Comparison of ENCODE assay signal across 10 mouse cellular contexts in genomic region chr7:141432186-141432611, GRCm38 (mm10). TPM values are rescaled to one million over a fixed set of nuclear protein-coding genes. Genes with fewer than 3 reads are reported as not detected.
A peak's percentile ranks its signal among the peaks of the same experiment; 100 is the strongest.
DNase-seq lines count a peak whose midpoint lies in the region; ATAC-seq lines count a peak whose summit lies in the region.
"Had no signal": no experiment of that assay in that cellular context is flagged by ENCODE, and none has a peak within 500 bp of the region (broad histone marks: within the 10 kb centered on the region; RNA-seq: fewer than 3 reads in every experiment).

No protein-coding gene starts in this region.

- no peak for ATAC-seq in heart, embryonic 12.5 days (ENCODE audit: insufficient number of reproducible peaks, low FRiP score)
- ATAC-seq in midbrain, embryonic 12.5 days (ENCODE audit: low FRiP score, low read depth): no peak
- no peak for ATAC-seq in midbrain, embryonic 14.5 days (ENCODE audit: low FRiP score, low TSS enrichment)
- no peak for ATAC-seq in frontal cortex, adult (ENCODE audit: low TSS enrichment)
- ATAC-seq: forebrain, embryonic 13.5 days; liver, postnatal 0 days had no signal

- H3K27ac ChIP-seq in heart, embryonic 12.5 days (ENCODE audit: poor library complexity, severe bottlenecking): no peak overlapping the region
- no peak overlapping the region for H3K27ac ChIP-seq in midbrain, embryonic 12.5 days (replicated peaks)
- no peak overlapping the region for H3K27ac ChIP-seq in midbrain, embryonic 14.5 days (replicated peaks; ENCODE audit: low read depth, low read length)
- H3K27ac ChIP-seq: forebrain, embryonic 13.5 days had no signal

- intact Hi-C loops in heart, postnatal 10 days (cut with DNase I): no loop called here

- H3K4me3 ChIP-seq in heart, embryonic 12.5 days: no peak overlapping the region
- H3K4me3 ChIP-seq in midbrain, embryonic 12.5 days: no peak overlapping the region
- no peak overlapping the region for H3K4me3 ChIP-seq in midbrain, embryonic 14.5 days (replicated peaks; ENCODE audit: low read depth, low read length)
- H3K4me3 ChIP-seq: forebrain, embryonic 13.5 days had no signal

- peaks cover 65% of the 10 kb centered on the region for H3K4me1 ChIP-seq in heart, embryonic 12.5 days (replicated peaks)
- peaks cover 67% of the 10 kb centered on the region for H3K4me1 ChIP-seq in midbrain, embryonic 12.5 days
- H3K4me1 ChIP-seq in midbrain, embryonic 14.5 days (ENCODE audit: control insufficient read depth, insufficient read depth, low read length): peaks cover 38% of the 10 kb centered on the region

- H3K9ac ChIP-seq in heart, embryonic 12.5 days: no peak overlapping the region
- H3K9ac ChIP-seq in midbrain, embryonic 12.5 days (replicated peaks): peak overlapping the region; percentile 39; the same call in 1 of the 2 replicates
- no peak overlapping the region; the same call in 1 of the 2 replicates for H3K9ac ChIP-seq in midbrain, embryonic 14.5 days (replicated peaks; ENCODE audit: low read length)
- H3K9ac ChIP-seq: liver, postnatal 0 days had no signal

- peaks cover 38% of the 10 kb centered on the region for H3K36me3 ChIP-seq in heart, embryonic 12.5 days
- H3K36me3 ChIP-seq in midbrain, embryonic 12.5 days: peaks cover 34% of the 10 kb centered on the region
- H3K36me3 ChIP-seq in midbrain, embryonic 14.5 days (ENCODE audit: control insufficient read depth, insufficient read depth, low read length): peaks cover 35% of the 10 kb centered on the region

- WGBS in heart, embryonic 12.5 days: 84% methylated on average over 8 of the region's 8 CpGs
- 91% methylated on average over 8 of the region's 8 CpGs for whole genome bisulfite sequencing in midbrain, embryonic 12.5 days
- 91% methylated on average over 8 of the region's 8 CpGs for WGBS in midbrain, embryonic 14.5 days

- no peaks in the 10 kb centered on the region for H3K27me3 ChIP-seq in heart, embryonic 12.5 days (replicated peaks)
- peaks cover 8% of the 10 kb centered on the region for H3K27me3 ChIP-seq in midbrain, embryonic 12.5 days
- H3K27me3 ChIP-seq in midbrain, embryonic 14.5 days (ENCODE audit: control insufficient read depth, insufficient read depth, low read length): no peaks in the 10 kb centered on the region
- H3K27me3 ChIP-seq: forebrain, embryonic 13.5 days had no signal

- peak; percentile 74 to 78 for DNase-seq in heart, postnatal 10 days
- no peak for DNase-seq in midbrain, embryonic 14.5 days
- DNase-seq in adrenal gland, postnatal 10 days: peak; percentile 88
- peak; percentile 66 to 78 for DNase-seq in cerebellum, postnatal 14 days
- no peak for DNase-seq in frontal cortex, postnatal 36 days (ENCODE audit: low spot score in 2 of 2)

- no peak overlapping the region for H3K4me2 ChIP-seq in heart, embryonic 12.5 days
- no peak overlapping the region for H3K4me2 ChIP-seq in midbrain, embryonic 12.5 days (replicated peaks)
- H3K4me2 ChIP-seq in midbrain, embryonic 14.5 days (ENCODE audit: low read length): no peak overlapping the region
- H3K4me2 ChIP-seq: forebrain, embryonic 13.5 days had no signal

- no peaks in the 10 kb centered on the region for H3K9me3 ChIP-seq in heart, embryonic 12.5 days (replicated peaks)
- H3K9me3 ChIP-seq in midbrain, embryonic 12.5 days: no peaks in the 10 kb centered on the region
- no peaks in the 10 kb centered on the region for H3K9me3 ChIP-seq in midbrain, embryonic 14.5 days (ENCODE audit: control insufficient read depth, low read length)
- H3K9me3 ChIP-seq: forebrain, embryonic 13.5 days had no signal

RNA-seq across cellular contexts. Expression of gene Cend1, which starts 2.9 kb away (rescaled TPM):
- total RNA-seq in heart, postnatal 10 days (2021): 1 to 10 TPM; 1.6 TPM
- polyA plus RNA-seq in heart, embryonic 12.5 days (2016; fragmentation: Nextera tagmentation; extraction: Ambion mirVana): 13.9 and 14.6 TPM in 2 replicates
- polyA plus RNA-seq in midbrain, embryonic 12.5 days (2016; fragmentation: Nextera tagmentation; extraction: Ambion mirVana): 19.3 and 22.7 TPM in 2 replicates
- 25.7 and 79.2 TPM in 2 replicates for polyA plus RNA-seq in midbrain, embryonic 14.5 days (2014; fragmentation: Nextera tagmentation; extraction: Ambion mirVana)
- 1 to 10 TPM; 2.5 to 6.4 TPM for total RNA-seq in adrenal gland, postnatal 10 days (2021)
- polyA plus RNA-seq: liver, postnatal 0 days had no signal

RNA-seq across cellular contexts. Expression of gene Slc25a22, which starts 5.5 kb away (rescaled TPM):
- total RNA-seq in heart, postnatal 10 days (2021): 10 to 100 TPM; 53.3 to 59.8 TPM
- 19.3 and 20.7 TPM in 2 replicates for polyA plus RNA-seq in heart, embryonic 12.5 days (2016; fragmentation: Nextera tagmentation; extraction: Ambion mirVana)
- 52.6 and 52.7 TPM in 2 replicates for polyA plus RNA-seq in midbrain, embryonic 12.5 days (2016; fragmentation: Nextera tagmentation; extraction: Ambion mirVana)
- 82.9 and 84.3 TPM in 2 replicates for polyA plus RNA-seq in midbrain, embryonic 14.5 days (2014; fragmentation: Nextera tagmentation; extraction: Ambion mirVana)
- 10 to 100 TPM; 60.2 to 74.3 TPM for total RNA-seq in adrenal gland, postnatal 10 days (2021)

RNA-seq across cellular contexts. Expression of gene Pidd1, which starts 11.6 kb away (rescaled TPM):
- 1 to 10 TPM; 2.3 to 3.5 TPM for total RNA-seq in heart, postnatal 10 days (2021)
- polyA plus RNA-seq in heart, embryonic 12.5 days (2016; fragmentation: Nextera tagmentation; extraction: Ambion mirVana): 12.0 and 14.3 TPM in 2 replicates
- polyA plus RNA-seq in midbrain, embryonic 12.5 days (2016; fragmentation: Nextera tagmentation; extraction: Ambion mirVana): 9.6 and 12.3 TPM in 2 replicates
- 2.3 and 3.6 TPM in 2 replicates for polyA plus RNA-seq in midbrain, embryonic 14.5 days (2014; fragmentation: Nextera tagmentation; extraction: Ambion mirVana)
- 1 to 10 TPM; 2.4 to 7.3 TPM for total RNA-seq in adrenal gland, postnatal 10 days (2021)

RNA-seq across cellular contexts. Expression of gene Rplp2, which starts 15.0 kb away (rescaled TPM):
- total RNA-seq in heart, postnatal 10 days (2021): 1,000 to 10,000 TPM; 1,065 to 1,124 TPM
- polyA plus RNA-seq in heart, embryonic 12.5 days (2016; fragmentation: Nextera tagmentation; extraction: Ambion mirVana): 867 and 941 TPM in 2 replicates
- 884 and 899 TPM in 2 replicates for polyA plus RNA-seq in midbrain, embryonic 12.5 days (2016; fragmentation: Nextera tagmentation; extraction: Ambion mirVana)
- polyA plus RNA-seq in midbrain, embryonic 14.5 days (2014; fragmentation: Nextera tagmentation; extraction: Ambion mirVana): 772 and 804 TPM in 2 replicates
- total RNA-seq in adrenal gland, postnatal 10 days (2021): 1,000 to 10,000 TPM; 1,282 to 1,421 TPM

RNA-seq across cellular contexts. Expression of gene Gatd1, which starts 18.3 kb away (rescaled TPM):
- total RNA-seq in heart, postnatal 10 days (2021): 10 to 100 TPM; 12.2 to 15.0 TPM
- polyA plus RNA-seq in heart, embryonic 12.5 days (2016; fragmentation: Nextera tagmentation; extraction: Ambion mirVana): 25.5 and 26.7 TPM in 2 replicates
- 47.0 and 48.2 TPM in 2 replicates for polyA plus RNA-seq in midbrain, embryonic 12.5 days (2016; fragmentation: Nextera tagmentation; extraction: Ambion mirVana)
- 48.3 and 49.3 TPM in 2 replicates for polyA plus RNA-seq in midbrain, embryonic 14.5 days (2014; fragmentation: Nextera tagmentation; extraction: Ambion mirVana)
- total RNA-seq in adrenal gland, postnatal 10 days (2021): 10 to 100 TPM; 26.2 to 39.2 TPM

Comparison
In these comparisons a context has a peak if more than half of its experiments do, and no peak if none do; other contexts are left out.
1. DNase-seq: peak in heart, postnatal 10 days (2 of 2), adrenal gland, postnatal 10 days (single experiment) and cerebellum, postnatal 14 days (2 of 2); none in midbrain, embryonic 14.5 days (single experiment) and frontal cortex, postnatal 36 days (0 of 2).